Mouse (Mus musculus) bone marrow, adult 2 months (tissue): Measurements from ENCODE around the gene Sytl2.

Experiments
- CTCF ChIP-seq: fragments of 200-500 bp; IDR thresholded peaks from 2 replicates; pipeline ENCODE4 v1.5.1; 2011; ENCODE audit warnings: low read length, control low read depth; ENCODE audit not compliant: control insufficient read depth, insufficient read depth
- POLR2A ChIP-seq: fragments of 200-500 bp; IDR thresholded peaks from 2 replicates; pipeline ENCODE4 v1.6.1; 2011; ENCODE audit warnings: low read depth, mild to moderate bottlenecking, control low read depth, low read length, borderline replicate concordance; ENCODE audit not compliant: control insufficient read depth

DNA sequence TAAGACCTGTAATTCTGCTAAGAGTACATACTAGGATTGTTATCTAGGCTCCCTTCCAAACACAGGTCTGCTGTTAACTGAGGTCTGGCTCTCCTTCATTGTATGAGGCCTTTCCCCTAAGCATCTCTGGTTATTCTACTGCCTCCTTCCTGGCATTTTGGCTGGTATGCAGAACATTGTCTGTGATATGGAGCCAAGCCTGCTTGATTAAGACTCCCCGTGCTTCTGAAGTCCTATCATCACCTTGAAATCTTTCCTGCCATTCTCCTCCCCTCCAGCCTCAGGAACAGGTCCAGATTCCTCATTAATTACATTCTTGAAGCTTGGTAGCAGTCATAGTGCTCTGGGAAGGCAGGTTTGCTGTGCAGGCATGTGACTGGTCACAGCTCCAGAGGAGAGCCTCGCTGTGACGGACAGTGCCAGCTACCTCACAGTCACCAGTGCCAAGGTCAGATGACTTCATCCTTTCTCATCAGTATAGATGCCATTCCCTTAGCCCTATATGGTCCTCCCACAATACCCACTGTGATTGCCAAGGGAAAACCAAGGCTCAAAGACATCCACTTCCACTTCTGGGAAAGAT is 30.5 kb downstream of the Sytl2 start:
- TF ChIP-seq POLR2A, result no peak
- TF ChIP-seq CTCF, result no peak
